Mouse (Mus musculus): ENCODE data around the gene Isoc2a.

- TF ChIP-seq POLR2A (IDR thresholded peaks at IDR 0.05; ENCODE audit: control insufficient read depth, low read depth, low read length) (no peak), CTCF (IDR thresholded peaks at IDR 0.05; ENCODE audit: control insufficient read depth, insufficient read depth, insufficient replicate concordance, low read depth, low read length) (no peak)
Measured at GRCm38 (mm10) chr7:4917494-4917893, 40.5 kb downstream of the Isoc2a start.

Measured in testis, adult 2 months (tissue).